Mouse (Mus musculus) neural tube, embryonic 14.5 days (tissue): Measurements from ENCODE around the gene Zfc3h1. TPM values are rescaled to one million over a fixed set of nuclear protein-coding genes. Genes with fewer than 3 reads are reported as not detected.

Source experiments
- ATAC-seq: fragments of 200-750 bp; cut with Nextera tagmentation; 2 replicates; pipeline ENCODE4 v1.8.0; 2017; ENCODE audit warnings: low read depth, mild to moderate bottlenecking, moderate TSS enrichment, moderate library complexity
- H3K27ac ChIP-seq: fragments of 300-500 bp; sonication (generic); 2 replicates; pipeline ENCODE4 v1.5.1; 2014; ENCODE audit warnings: low read depth, mild to moderate bottlenecking, control low read depth, low read length, moderate library complexity, mixed read lengths
- H3K27me3 ChIP-seq: fragments of 300-500 bp; sonication (generic); 2 replicates; pipeline ENCODE4 v1.6.1; 2014; ENCODE audit warnings: low read length; ENCODE audit not compliant: control insufficient read depth, insufficient read depth
- H3K36me3 ChIP-seq: fragments of 300-500 bp; sonication (generic); 2 replicates; pipeline ENCODE4 v1.6.1; 2014; ENCODE audit warnings: low read length, mixed read lengths; ENCODE audit not compliant: control insufficient read depth, insufficient read depth
- H3K4me1 ChIP-seq: fragments of 300-500 bp; sonication (generic); 2 replicates; pipeline ENCODE4 v1.6.1; 2014; ENCODE audit warnings: low read length; ENCODE audit not compliant: control insufficient read depth, insufficient read depth
- H3K4me2 ChIP-seq: fragments of 300-500 bp; sonication (generic); 2 replicates; pipeline ENCODE4 v1.6.1; 2014; ENCODE audit warnings: mild to moderate bottlenecking, low read depth, low read length, control low read depth
- H3K4me3 ChIP-seq: fragments of 300-500 bp; sonication (generic); 2 replicates; pipeline ENCODE4 v1.5.1; 2014; ENCODE audit warnings: low read depth, low read length, control low read depth, mixed read lengths
- H3K9ac ChIP-seq: fragments of 300-500 bp; sonication (generic); replicated peaks from 2 replicates; pipeline ENCODE4 v1.6.1; 2014; ENCODE audit warnings: low read depth, mild to moderate bottlenecking, control low read depth, low read length, mixed read lengths
- H3K9me3 ChIP-seq: fragments of 300-500 bp; sonication (generic); 2 replicates; pipeline ENCODE4 v1.6.1; 2016; ENCODE audit warnings: low read length; ENCODE audit not compliant: control insufficient read depth
- WGBS: fragments of 180-500 bp; shearing (Covaris S2); extraction: QIAGEN DNeasy Blood & Tissue Kit; methylation state at CpG from one replicate; pipeline ENCODE4 v1.1.7; 2014; 5-methylcytosine and 5-hydroxymethylcytosine counted together
- polyA plus RNA-seq: library from polyadenylated mRNA; unstranded; fragments of >200 nt; fragmentation: Nextera tagmentation; extraction: Ambion mirVana; gene quantifications from 2 replicates; pipeline ENCODE4 v1.2.1, GENCODE M21; 2014

Gene Zfc3h1
- polyA plus RNA-seq, 1 experiment from 2014 or later, result 26.6 TPM

DNA sequence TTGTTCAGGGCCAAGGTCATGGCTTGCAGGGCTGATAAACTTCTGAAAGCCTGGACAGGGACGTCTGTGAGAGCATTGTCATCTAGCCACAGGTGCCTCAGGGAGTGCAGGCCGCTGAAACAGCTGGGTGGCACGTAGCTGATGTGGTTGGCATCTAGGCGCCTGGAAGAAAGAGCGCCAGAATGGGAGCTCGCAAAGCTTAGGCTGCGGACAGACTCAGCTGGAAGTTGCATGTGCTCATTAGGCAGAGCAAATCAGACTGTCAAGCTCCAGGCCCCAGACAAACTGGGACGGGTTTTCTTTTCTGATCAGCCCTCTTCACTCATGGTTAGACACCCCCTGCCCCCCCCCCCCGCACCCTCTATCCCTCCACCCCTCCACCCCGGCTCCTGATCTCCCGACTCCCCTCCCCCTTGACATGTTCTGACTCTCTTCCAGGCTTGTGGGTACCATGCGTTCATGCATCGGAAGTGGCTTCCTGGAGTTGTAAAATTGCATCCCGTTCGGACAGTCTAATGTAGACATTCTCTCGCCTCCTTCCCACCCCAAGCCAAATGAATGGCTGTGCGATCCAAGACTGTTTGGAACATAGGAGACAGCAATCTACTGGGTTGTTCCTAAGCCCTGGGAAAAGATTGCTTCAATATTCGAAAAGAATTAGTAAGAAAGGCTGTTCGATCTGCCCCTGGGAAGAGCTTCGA lies 93.8 kb downstream of the Zfc3h1 start:
- Histone ChIP-seq H3K9me3 (no peaks in the 10 kb centered on the region), H3K9ac (no peak overlapping the region), H3K27me3 (no peaks in the 10 kb centered on the region), H3K4me1 (peaks cover 4% of the 10 kb centered on the region; the same call in 1 of the 2 replicates), H3K4me3 (no peak overlapping the region), H3K4me2 (peak overlapping the region; percentile 38), H3K27ac (0 out of 2 replicates have a peak overlapping the region, but pooled peaks have one; percentile 16), H3K36me3 (no peaks in the 10 kb centered on the region)
- 13% methylated on average over 20 of the region's 20 CpGs for WGBS
- ATAC-seq, result peak; percentile 72

Other genes with a start within 250 kb of the Zfc3h1 start
- 0.30 and 0.42 TPM in 2 replicates for gene Tph2, start 199.9 kb upstream of the Zfc3h1 start, polyA plus RNA-seq
- gene Tbc1d15, start 133.5 kb upstream of the Zfc3h1 start, polyA plus RNA-seq, result 32.3 and 38.0 TPM in 2 replicates
- gene Rab21, start 69.4 kb upstream of the Zfc3h1 start, polyA plus RNA-seq, result 13.8 and 15.4 TPM in 2 replicates
- gene Tmem19, start 22.5 kb upstream of the Zfc3h1 start, polyA plus RNA-seq, result 39.3 and 42.1 TPM in 2 replicates
- gene Thap2, start 516 bp upstream of the Zfc3h1 start, polyA plus RNA-seq, result 20.7 and 25.9 TPM in 2 replicates
- gene A930009A15Rik, start 185.0 kb downstream of the Zfc3h1 start, polyA plus RNA-seq, result 0.35 and 0.36 TPM in 2 replicates
- gene Lgr5, start 202.8 kb downstream of the Zfc3h1 start, polyA plus RNA-seq, result 3.0 and 5.3 TPM in 2 replicates